Mouse (Mus musculus) G1E-ER4 (cell line): ENCODE data around the gene Hexa. TPM values are rescaled to one million over a fixed set of nuclear protein-coding genes. Genes with fewer than 3 reads are reported as not detected.

Source experiments
- GATA1 ChIP-seq: IDR thresholded peaks from one replicate; pipeline ENCODE4 v1.8.0; 2012; ENCODE audit warnings: low read length, inconsistent platforms
- polyA plus RNA-seq: library from polyadenylated mRNA; stranded (reverse); fragments of >175 nt; gene quantifications from 2 replicates; pipeline ENCODE4 v1.2.3, GENCODE M21; 2012

Hexa gene
- polyA plus RNA-seq, 1 experiment = not detected

- TF ChIP-seq GATA1 = no peak
Observed at GRCm38 (mm10) chr9:59548961-59549487, 9.7 kb downstream of the Hexa start.

- TF ChIP-seq GATA1 = no peak
Observed at GRCm38 (mm10) chr9:59550077-59550476, 10.7 kb downstream of the Hexa start.

GRCm38 (mm10) chr9:59551017-59551416 lies 11.7 kb downstream of the Hexa start:
- no peak for TF ChIP-seq GATA1

GRCm38 (mm10) chr9:59551620-59552031 lies 12.3 kb downstream of the Hexa start:
- TF ChIP-seq GATA1 = no peak

GRCm38 (mm10) chr9:59552610-59553009 lies 13.3 kb downstream of the Hexa start:
- TF ChIP-seq GATA1 = no peak

GRCm38 (mm10) chr9:59553719-59554118 lies 14.4 kb downstream of the Hexa start:
- TF ChIP-seq GATA1 = no peak

GRCm38 (mm10) chr9:59565600-59565999 lies 26.3 kb downstream of the Hexa start:
- no peak for TF ChIP-seq GATA1

- no peak for TF ChIP-seq GATA1
Observed at GRCm38 (mm10) chr9:59567111-59567510, 27.8 kb downstream of the Hexa start.

- no peak for TF ChIP-seq GATA1
Observed at GRCm38 (mm10) chr9:59571852-59572251, 32.5 kb downstream of the Hexa start.

GRCm38 (mm10) chr9:59577401-59577800 lies 38.1 kb downstream of the Hexa start:
- no peak for TF ChIP-seq GATA1

GRCm38 (mm10) chr9:59577844-59578504 lies 38.6 kb downstream of the Hexa start, which contains the start of gene Celf6:
Gene Celf6 (plus strand): TSS chr9:59577917.
- TF ChIP-seq GATA1 = no peak

- no peak for TF ChIP-seq GATA1
Observed at GRCm38 (mm10) chr9:59578505-59578867, 39.1 kb downstream of the Hexa start.

- no peak for TF ChIP-seq GATA1
Observed at GRCm38 (mm10) chr9:59584871-59585308, 45.5 kb downstream of the Hexa start.

GRCm38 (mm10) chr9:59588252-59588651 lies 48.9 kb downstream of the Hexa start:
- TF ChIP-seq GATA1 = no peak

- no peak for TF ChIP-seq GATA1
Observed at GRCm38 (mm10) chr9:59588710-59589671, 49.7 kb downstream of the Hexa start.
